Mouse (Mus musculus): Measurements from ENCODE around the gene Maml2. TPM values are rescaled to one million over a fixed set of nuclear protein-coding genes. Genes with fewer than 3 reads are reported as not detected.

The Maml2 gene
- polyA plus RNA-seq, 1 experiment from 2014 or later, result 1.6 TPM

GRCm38 (mm10) chr9:13425031-13425940 lies 127.5 kb downstream of the Maml2 start:
- no peak overlapping the region for H3K4me3 ChIP-seq (ENCODE audit: low read depth, low read length)

GRCm38 (mm10) chr9:13429477-13430125 lies 131.8 kb downstream of the Maml2 start:
- 56% methylated on average over 2 of the region's 2 CpGs for WGBS (ENCODE audit: insufficient replicate concordance)
- H3K36me3 ChIP-seq (replicated peaks; ENCODE audit: insufficient read depth, low read length), result no peaks in the 10 kb centered on the region
- no peaks in the 10 kb centered on the region for H3K4me1 ChIP-seq (ENCODE audit: insufficient read depth)
- TF ChIP-seq EP300 (IDR thresholded peaks at IDR 0.05; ENCODE audit: low read depth), result no peak
- TF ChIP-seq CTCF (IDR thresholded peaks at IDR 0.05; ENCODE audit: low read depth), result no peak
- H3K4me3 ChIP-seq (ENCODE audit: low read depth, low read length), result no peak overlapping the region
- no peak for ATAC-seq
- no peak for DNase-seq
- no peaks in the 10 kb centered on the region for H3K27me3 ChIP-seq (ENCODE audit: insufficient read depth, low read length)
- no peaks in the 10 kb centered on the region for H3K9me3 ChIP-seq (ENCODE audit: low read length)
- H3K9ac ChIP-seq (replicated peaks), result no peak overlapping the region
- no peak overlapping the region for H3K4me2 ChIP-seq (ENCODE audit: low read depth, low read length)
- no peak overlapping the region for H3K27ac ChIP-seq (ENCODE audit: low read depth)

More at GRCm38 (mm10) chr9:13425031-13425940, 127.5 kb downstream of the Maml2 start:
- H3K36me3 ChIP-seq (replicated peaks; ENCODE audit: insufficient read depth, low read length), result no peaks in the 10 kb centered on the region
- ATAC-seq, result peak; percentile 19; the same call in 1 of the 2 replicates
- H3K9ac ChIP-seq (replicated peaks), result no peak overlapping the region
- TF ChIP-seq CTCF (IDR thresholded peaks at IDR 0.05; ENCODE audit: low read depth), result no peak
- no peak for TF ChIP-seq EP300 (IDR thresholded peaks at IDR 0.05; ENCODE audit: low read depth)
- H3K9me3 ChIP-seq (ENCODE audit: low read length), result no peaks in the 10 kb centered on the region
- H3K4me2 ChIP-seq (ENCODE audit: low read depth, low read length), result peak overlapping the region; percentile 40; the same call in 1 of the 2 replicates
- peak; percentile 37 for DNase-seq
- no peaks in the 10 kb centered on the region for H3K27me3 ChIP-seq (ENCODE audit: insufficient read depth, low read length)
- H3K27ac ChIP-seq (ENCODE audit: low read depth), result no peak overlapping the region; the same call in 1 of the 2 replicates
- WGBS (ENCODE audit: insufficient replicate concordance), result 56% methylated on average over 7 of the region's 7 CpGs
- H3K4me1 ChIP-seq (ENCODE audit: insufficient read depth), result no peaks in the 10 kb centered on the region

- Histone ChIP-seq H3K36me3 (replicated peaks; ENCODE audit: insufficient read depth, low read length) (no peaks in the 10 kb centered on the region), H3K4me2 (ENCODE audit: low read depth, low read length) (no peak overlapping the region), H3K4me3 (ENCODE audit: low read depth, low read length) (no peak overlapping the region), H3K9ac (replicated peaks) (no peak overlapping the region), H3K4me1 (ENCODE audit: insufficient read depth) (no peaks in the 10 kb centered on the region), H3K9me3 (ENCODE audit: low read length) (no peaks in the 10 kb centered on the region), H3K27me3 (ENCODE audit: insufficient read depth, low read length) (no peaks in the 10 kb centered on the region), H3K27ac (ENCODE audit: low read depth) (no peak overlapping the region)
- WGBS (ENCODE audit: insufficient replicate concordance), result 27% methylated on average over 6 of the region's 6 CpGs
- TF ChIP-seq CTCF (IDR thresholded peaks at IDR 0.05; ENCODE audit: low read depth) (no peak), EP300 (IDR thresholded peaks at IDR 0.05; ENCODE audit: low read depth) (0 out of 2 replicates have a peak, but pooled peaks have one; percentile 19)
- no peak for DNase-seq
- peak; percentile 38 for ATAC-seq
Observed at GRCm38 (mm10) chr9:13430302-13430701, 132.5 kb downstream of the Maml2 start.

- DNase-seq (no peak), ATAC-seq (no peak)
- H3K9ac ChIP-seq (replicated peaks), result no peak overlapping the region
- H3K36me3 ChIP-seq (replicated peaks; ENCODE audit: insufficient read depth, low read length), result no peaks in the 10 kb centered on the region
- H3K4me1 ChIP-seq (ENCODE audit: insufficient read depth), result no peaks in the 10 kb centered on the region
- H3K27me3 ChIP-seq (ENCODE audit: insufficient read depth, low read length), result no peaks in the 10 kb centered on the region
- no peak overlapping the region for H3K27ac ChIP-seq (ENCODE audit: low read depth)
- no peaks in the 10 kb centered on the region for H3K9me3 ChIP-seq (ENCODE audit: low read length)
- TF ChIP-seq CTCF (IDR thresholded peaks at IDR 0.05; ENCODE audit: low read depth) (no peak), EP300 (IDR thresholded peaks at IDR 0.05; ENCODE audit: low read depth) (no peak)
- no peak overlapping the region for H3K4me3 ChIP-seq (ENCODE audit: low read depth, low read length)
- H3K4me2 ChIP-seq (ENCODE audit: low read depth, low read length), result no peak overlapping the region
Observed at GRCm38 (mm10) chr9:13430744-13431143, 133.0 kb downstream of the Maml2 start.

GRCm38 (mm10) chr9:13431646-13432045 lies 133.9 kb downstream of the Maml2 start:
- Histone ChIP-seq H3K27me3 (ENCODE audit: insufficient read depth, low read length) (no peaks in the 10 kb centered on the region), H3K4me3 (ENCODE audit: low read depth, low read length) (no peak overlapping the region), H3K4me1 (ENCODE audit: insufficient read depth) (no peaks in the 10 kb centered on the region), H3K9me3 (ENCODE audit: low read length) (no peaks in the 10 kb centered on the region), H3K9ac (replicated peaks) (no peak overlapping the region), H3K4me2 (ENCODE audit: low read depth, low read length) (no peak overlapping the region), H3K36me3 (replicated peaks; ENCODE audit: insufficient read depth, low read length) (no peaks in the 10 kb centered on the region), H3K27ac (ENCODE audit: low read depth) (no peak overlapping the region)
- no peak for TF ChIP-seq EP300 (IDR thresholded peaks at IDR 0.05; ENCODE audit: low read depth)
- TF ChIP-seq CTCF (IDR thresholded peaks at IDR 0.05; ENCODE audit: low read depth), result no peak
- ATAC-seq (no peak), DNase-seq (no peak)
- WGBS (ENCODE audit: insufficient replicate concordance), result 86% methylated on average over 3 of the region's 3 CpGs

- no peaks in the 10 kb centered on the region for H3K27me3 ChIP-seq (ENCODE audit: insufficient read depth, low read length)
- TF ChIP-seq CTCF (IDR thresholded peaks at IDR 0.05; ENCODE audit: low read depth) (no peak), EP300 (IDR thresholded peaks at IDR 0.05; ENCODE audit: low read depth) (no peak)
- H3K4me2 ChIP-seq (ENCODE audit: low read depth, low read length), result no peak overlapping the region
- H3K36me3 ChIP-seq (replicated peaks; ENCODE audit: insufficient read depth, low read length), result no peaks in the 10 kb centered on the region
- DNase-seq, result no peak
- no peak for ATAC-seq
- H3K4me3 ChIP-seq (ENCODE audit: low read depth, low read length), result no peak overlapping the region
- H3K27ac ChIP-seq (ENCODE audit: low read depth), result no peak overlapping the region
- no peaks in the 10 kb centered on the region for H3K4me1 ChIP-seq (ENCODE audit: insufficient read depth)
- no peaks in the 10 kb centered on the region for H3K9me3 ChIP-seq (ENCODE audit: low read length)
- H3K9ac ChIP-seq (replicated peaks), result no peak overlapping the region
- WGBS (ENCODE audit: insufficient replicate concordance), result 70% methylated on average over 6 of the region's 6 CpGs
Observed at GRCm38 (mm10) chr9:13433501-13434090, 135.8 kb downstream of the Maml2 start.
